Mouse (Mus musculus): ENCODE results near the gene Dhcr7. TPM values are rescaled to one million over a fixed set of nuclear protein-coding genes. Genes with fewer than 3 reads are reported as not detected.

Gene Dhcr7
- 9.7 and 10.8 TPM in 2 replicates for polyA plus RNA-seq (2015; fragmentation: Nextera tagmentation; extraction: Ambion mirVana)

DNA sequence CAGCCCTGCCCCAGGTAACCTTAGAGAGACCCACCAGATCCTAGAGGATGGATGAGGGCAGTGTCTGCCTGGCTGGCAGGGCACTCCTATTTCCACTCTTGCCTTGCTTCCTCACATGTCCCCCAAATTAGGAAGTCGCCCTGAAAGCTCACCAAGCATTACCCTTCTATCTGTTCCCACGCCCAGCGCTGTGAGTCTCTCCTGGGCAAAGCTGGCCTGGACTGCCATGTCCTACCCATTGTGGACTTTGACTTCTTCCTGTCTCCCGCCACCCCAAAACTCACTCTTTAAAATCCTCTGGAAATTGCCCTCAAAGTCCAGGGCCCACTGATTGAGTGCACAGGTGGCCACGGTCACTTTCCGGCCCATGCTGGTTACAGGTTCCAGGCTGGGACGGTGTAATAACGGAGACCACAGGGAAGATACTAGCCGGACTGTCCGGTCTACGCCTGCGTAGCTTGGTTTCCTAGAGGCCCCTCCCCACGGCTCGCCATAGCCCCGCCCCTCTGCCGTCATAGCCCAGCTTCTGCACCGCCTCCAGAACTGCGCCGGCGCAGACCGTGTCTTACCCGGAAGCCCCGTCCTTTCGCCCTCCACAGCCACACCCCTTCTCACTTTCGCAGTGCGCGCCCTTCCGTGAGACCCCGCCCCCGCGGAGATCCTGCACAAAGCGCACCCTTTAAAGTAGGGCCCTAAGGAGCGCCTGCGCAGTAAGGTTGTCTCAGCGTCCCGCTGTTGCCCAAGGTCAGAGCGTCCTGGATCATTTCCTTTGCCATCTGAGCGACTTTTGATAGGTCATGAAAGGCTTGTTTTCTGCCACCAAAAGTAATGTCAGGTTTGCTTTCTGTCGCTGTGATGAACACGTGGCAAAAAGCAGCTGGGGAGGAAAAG, at the start of gene Dhcr7, which contains the start of gene Nadsyn1:
TSS of gene Dhcr7 (plus strand) at position 771 of the 891 bp plus-strand sequence.
TSS of gene Nadsyn1 (minus strand) at position 475 of the 891 bp plus-strand sequence.
- Histone ChIP-seq H3K9ac (replicated peaks; ENCODE audit: low read depth) (peak within 1 kb of the TSS; percentile 68), H3K4me2 (replicated peaks; ENCODE audit: low read depth, low read length) (peak within 1 kb of the TSS; percentile 69), H3K27me3 (replicated peaks; ENCODE audit: insufficient read depth, low read length) (no peaks in the 10 kb centered on the region), H3K4me3 (ENCODE audit: low read depth, low read length) (peak within 1 kb of the TSS; percentile 61), H3K4me1 (ENCODE audit: insufficient read depth, low read depth, low read length) (peaks cover 5% of the 10 kb centered on the region; the same call in 1 of the 2 replicates), H3K36me3 (ENCODE audit: insufficient read depth, low read length) (no peaks in the 10 kb centered on the region), H3K9me3 (ENCODE audit: low read length) (no peaks in the 10 kb centered on the region), H3K27ac (ENCODE audit: low read length) (peak within 1 kb of the TSS; percentile 59)
- WGBS, result under 1% methylated on average over 36 of the region's 40 CpGs
- no peak for TF ChIP-seq EP300 (IDR thresholded peaks at IDR 0.05)
- no peak for TF ChIP-seq CTCF (IDR thresholded peaks at IDR 0.05)
- peak; percentile 100 for DNase-seq (ENCODE audit: low spot score)
- peak; percentile 99 for ATAC-seq

DNA sequence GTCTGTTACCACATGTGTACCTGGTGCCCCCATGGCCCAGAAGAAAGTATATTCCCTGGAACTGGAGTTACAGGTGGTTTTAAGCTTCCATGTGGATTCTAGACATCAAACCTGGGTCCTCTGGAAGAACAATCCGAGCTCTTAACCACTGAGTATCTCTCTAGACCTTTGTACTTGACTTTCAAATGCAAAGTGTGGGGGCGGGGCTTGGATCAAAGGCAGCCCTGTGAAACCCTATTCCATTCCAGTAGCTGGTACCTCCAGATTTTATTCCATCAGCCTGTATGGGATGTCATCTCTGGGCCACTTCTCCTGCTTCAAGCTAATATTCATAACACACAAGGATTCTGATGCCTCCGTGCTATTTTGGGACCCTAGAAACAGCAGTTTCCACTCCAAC, 46.8 kb upstream of the Dhcr7 start:
- no peaks in the 10 kb centered on the region for H3K36me3 ChIP-seq (ENCODE audit: insufficient read depth, low read length)
- no peak overlapping the region for H3K9ac ChIP-seq (replicated peaks; ENCODE audit: low read depth)
- H3K4me1 ChIP-seq (ENCODE audit: insufficient read depth, low read depth, low read length), result no peaks in the 10 kb centered on the region
- ATAC-seq (no peak), DNase-seq (ENCODE audit: low spot score) (no peak)
- H3K27me3 ChIP-seq (replicated peaks; ENCODE audit: insufficient read depth, low read length), result no peaks in the 10 kb centered on the region
- H3K4me3 ChIP-seq (ENCODE audit: low read depth, low read length), result no peak overlapping the region
- H3K4me2 ChIP-seq (replicated peaks; ENCODE audit: low read depth, low read length), result no peak overlapping the region
- H3K27ac ChIP-seq (ENCODE audit: low read length), result no peak overlapping the region
- H3K9me3 ChIP-seq (ENCODE audit: low read length), result no peaks in the 10 kb centered on the region
- WGBS, result 18% methylated on average over 3 of the region's 3 CpGs
- TF ChIP-seq EP300 (IDR thresholded peaks at IDR 0.05) (no peak), CTCF (IDR thresholded peaks at IDR 0.05) (no peak)

DNA sequence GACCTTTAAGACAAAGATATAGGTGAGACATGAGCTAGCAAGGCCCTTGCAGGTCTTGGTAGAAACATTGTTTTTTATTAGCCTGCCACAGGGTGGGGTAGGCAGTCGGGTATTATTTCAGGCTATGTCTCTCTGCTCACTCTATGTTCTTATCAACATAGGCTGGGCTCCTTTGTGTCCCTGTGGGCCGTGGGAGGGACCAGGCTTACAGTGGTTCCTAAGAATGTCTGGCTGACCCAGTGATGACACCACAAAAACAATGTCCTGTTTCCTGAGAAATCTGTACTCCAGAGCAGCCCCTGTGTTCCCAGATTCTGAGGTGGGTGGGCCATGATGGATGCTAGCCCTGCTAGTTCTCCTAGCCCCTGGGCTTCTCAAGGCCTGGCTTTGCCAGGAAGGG, 45.6 kb upstream of the Dhcr7 start:
- DNase-seq (ENCODE audit: low spot score), result peak; percentile 26
- WGBS, result 34% methylated on average over 2 of the region's 2 CpGs
- Histone ChIP-seq H3K27me3 (replicated peaks; ENCODE audit: insufficient read depth, low read length) (no peaks in the 10 kb centered on the region), H3K4me2 (replicated peaks; ENCODE audit: low read depth, low read length) (no peak overlapping the region), H3K4me1 (ENCODE audit: insufficient read depth, low read depth, low read length) (no peaks in the 10 kb centered on the region), H3K9me3 (ENCODE audit: low read length) (no peaks in the 10 kb centered on the region), H3K4me3 (ENCODE audit: low read depth, low read length) (no peak overlapping the region), H3K27ac (ENCODE audit: low read length) (no peak overlapping the region), H3K36me3 (ENCODE audit: insufficient read depth, low read length) (no peaks in the 10 kb centered on the region), H3K9ac (replicated peaks; ENCODE audit: low read depth) (no peak overlapping the region)
- TF ChIP-seq CTCF (IDR thresholded peaks at IDR 0.05) (no peak), EP300 (IDR thresholded peaks at IDR 0.05) (no peak)
- ATAC-seq, result peak; percentile 75

DNA sequence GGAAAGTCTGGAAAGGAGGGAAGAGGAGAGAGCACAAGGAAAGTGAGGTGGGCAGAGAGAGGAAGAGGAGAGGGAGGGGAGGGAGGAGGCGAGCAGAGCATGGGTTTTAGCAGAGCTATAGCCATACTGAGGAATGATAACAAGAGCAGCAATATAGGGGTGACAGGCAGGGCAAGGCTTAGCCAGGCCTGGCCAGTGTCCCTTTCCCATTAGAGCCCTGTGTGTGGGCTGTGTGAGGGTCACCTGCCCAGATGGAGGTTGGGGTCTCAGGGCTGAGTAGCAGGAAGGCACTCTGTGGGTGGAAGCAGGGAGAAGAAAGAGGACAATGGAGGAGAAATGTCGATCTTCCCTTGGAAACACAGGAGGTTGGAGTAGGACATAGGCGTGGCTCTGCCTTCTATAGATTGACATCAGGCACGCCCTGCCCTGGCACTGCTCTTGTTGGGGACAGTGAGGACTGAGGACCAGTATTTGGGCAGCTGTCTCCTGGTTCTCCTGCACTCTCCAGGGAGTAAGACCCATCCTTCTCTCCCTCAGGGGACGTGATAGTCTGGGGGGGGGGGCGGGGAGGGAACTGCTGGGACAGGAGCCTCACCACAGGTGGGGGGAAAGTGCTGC, 39.5 kb upstream of the Dhcr7 start:
- ATAC-seq, result peak; percentile 31
- DNase-seq (ENCODE audit: low spot score), result peak; percentile 38
- no peaks in the 10 kb centered on the region for H3K36me3 ChIP-seq (ENCODE audit: insufficient read depth, low read length)
- no peak for TF ChIP-seq CTCF (IDR thresholded peaks at IDR 0.05)
- TF ChIP-seq EP300 (IDR thresholded peaks at IDR 0.05), result no peak
- no peaks in the 10 kb centered on the region for H3K9me3 ChIP-seq (ENCODE audit: low read length)
- 33% methylated on average over 5 of the region's 6 CpGs for whole genome bisulfite sequencing
- no peak overlapping the region for H3K27ac ChIP-seq (ENCODE audit: low read length)
- H3K4me1 ChIP-seq (ENCODE audit: insufficient read depth, low read depth, low read length), result peaks cover 3% of the 10 kb centered on the region; the same call in 1 of the 2 replicates
- no peak overlapping the region for H3K9ac ChIP-seq (replicated peaks; ENCODE audit: low read depth)
- H3K4me2 ChIP-seq (replicated peaks; ENCODE audit: low read depth, low read length), result peak overlapping the region; percentile 68
- peak overlapping the region; percentile 26 for H3K4me3 ChIP-seq (ENCODE audit: low read depth, low read length)
- no peaks in the 10 kb centered on the region for H3K27me3 ChIP-seq (replicated peaks; ENCODE audit: insufficient read depth, low read length)

- H3K9ac ChIP-seq (replicated peaks; ENCODE audit: low read depth), result 0 out of 2 replicates have a peak within 1 kb of the TSS, but pooled peaks have one; percentile 32
- peak within 1 kb of the TSS; percentile 26 for H3K4me3 ChIP-seq (ENCODE audit: low read depth, low read length)
- WGBS, result 6% methylated on average over 17 of the region's 21 CpGs
- H3K4me2 ChIP-seq (replicated peaks; ENCODE audit: low read depth, low read length), result peak within 1 kb of the TSS; percentile 68
- no peaks in the 10 kb centered on the region for H3K9me3 ChIP-seq (ENCODE audit: low read length)
- no peak for TF ChIP-seq EP300 (IDR thresholded peaks at IDR 0.05)
- no peak for TF ChIP-seq CTCF (IDR thresholded peaks at IDR 0.05)
- H3K36me3 ChIP-seq (ENCODE audit: insufficient read depth, low read length), result no peaks in the 10 kb centered on the region
- H3K4me1 ChIP-seq (ENCODE audit: insufficient read depth, low read depth, low read length), result peaks cover 3% of the 10 kb centered on the region; the same call in 1 of the 2 replicates
- peak; percentile 92 for DNase-seq (ENCODE audit: low spot score)
- peak; percentile 89 for ATAC-seq
- H3K27ac ChIP-seq (ENCODE audit: low read length), result no peak within 1 kb of the TSS; the same call in 1 of the 2 replicates
- H3K27me3 ChIP-seq (replicated peaks; ENCODE audit: insufficient read depth, low read length), result no peaks in the 10 kb centered on the region
These were observed 38.7 kb upstream of the Dhcr7 start, which contains the start of gene Mrgpre for GRCm38 (mm10) chr7:143783996-143784829. Mrgpre (minus strand) TSS chr7:143784500.

Data from lung, postnatal 0 days (tissue).